Mouse (Mus musculus): ENCODE measurements at regions not wholly inside any gene's neighbourhood (a gene's known extent, or its start where the extent isn't known, plus 50 kb on each side); places are given as distances from the start of the nearest gene placed in this dataset.
"Not testable (repeated sequence)": the region's sequence is repeated elsewhere in the genome, so short reads cannot be mapped to it uniquely, and the experiment has no call there.

DNA sequence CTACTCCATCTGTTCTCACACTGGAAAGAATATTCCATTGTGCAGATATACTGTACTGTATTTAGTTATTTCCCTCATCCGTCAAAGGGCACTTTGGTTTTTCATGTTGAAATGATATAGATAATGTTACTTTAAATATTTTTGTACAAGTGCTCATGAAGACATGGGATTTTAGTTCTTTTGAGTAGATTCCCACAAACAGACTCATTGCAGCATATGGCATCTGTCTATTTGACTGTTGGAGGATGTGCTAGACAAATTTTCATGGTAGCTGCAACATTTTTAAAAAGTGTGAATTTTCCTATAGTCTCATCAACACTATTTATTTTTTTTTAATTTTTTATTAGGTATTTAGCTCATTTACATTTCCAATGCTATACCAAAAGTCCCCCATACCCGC, 502.5 kb downstream of the Hdgfl1 start:
- DNase-seq (ENCODE audit: low spot score in 2 of 2), result no peak

DNA sequence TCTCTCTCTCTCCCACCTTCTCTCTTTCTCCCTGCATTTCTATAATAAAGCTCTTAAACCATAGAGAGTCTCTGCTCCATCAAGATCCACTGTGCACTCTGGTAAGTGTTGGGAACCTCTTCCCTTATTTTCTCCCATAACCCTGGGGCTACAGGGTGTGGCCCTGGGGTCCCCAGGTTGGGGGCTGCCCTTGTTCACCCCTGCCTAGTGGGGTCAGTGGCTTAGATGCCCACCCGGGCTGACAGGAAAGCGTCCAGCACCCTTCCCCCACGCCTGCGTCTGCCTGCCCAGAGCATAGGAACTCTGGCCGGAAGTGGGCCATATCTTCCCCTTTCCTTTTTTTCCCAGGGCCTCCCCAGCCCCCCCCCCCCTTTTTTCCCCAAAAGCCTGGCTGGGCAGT, 534.0 kb downstream of the Hdgfl1 start:
- DNase-seq (ENCODE audit: low spot score in 2 of 2), result no peak

DNA sequence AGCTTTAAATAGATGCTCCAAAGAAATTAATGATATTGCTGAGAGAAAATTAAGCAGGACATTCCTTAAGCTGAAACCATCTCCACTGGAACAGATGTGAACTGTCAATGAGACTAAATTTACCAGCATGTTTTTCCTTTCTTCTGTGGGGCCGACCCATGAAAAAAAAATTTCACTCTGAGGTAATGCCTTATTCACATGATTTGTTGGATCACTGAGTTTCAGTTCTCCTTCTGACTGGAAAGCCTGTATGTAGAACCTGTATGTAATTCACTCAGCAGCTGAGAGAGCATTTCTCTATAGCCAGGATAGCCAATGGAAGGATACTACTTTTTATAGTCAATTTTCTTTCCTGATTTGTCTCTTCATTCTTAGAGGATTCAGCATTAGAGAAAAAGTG, 535.3 kb downstream of the Hdgfl1 start:
- DNase-seq (ENCODE audit: low spot score in 2 of 2), result no peak

- no peak for DNase-seq (ENCODE audit: low spot score in 2 of 2)
Observed at GRCm38 (mm10) chr13:26217299-26217698, 552.7 kb downstream of the Hdgfl1 start.

DNA sequence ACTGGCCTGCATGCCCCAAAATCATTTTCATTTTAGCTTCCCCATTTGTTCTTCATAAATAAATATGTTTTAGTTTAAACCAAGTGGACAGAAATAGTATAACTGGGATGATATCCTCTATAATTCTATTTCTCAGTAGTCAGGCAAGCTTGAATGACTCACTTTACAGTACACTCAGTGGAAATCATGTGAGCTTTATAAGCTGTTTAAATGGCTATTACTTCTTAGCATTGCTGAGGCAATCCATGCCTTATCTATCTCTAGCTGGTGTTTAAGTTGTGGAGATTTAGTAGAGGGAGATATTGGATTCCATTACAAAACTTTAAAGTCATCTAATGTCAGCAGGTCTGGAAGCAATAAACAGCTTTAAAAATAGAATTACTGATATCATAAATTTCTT, 553.4 kb downstream of the Hdgfl1 start:
- DNase-seq (ENCODE audit: low spot score in 2 of 2), result no peak

DNA sequence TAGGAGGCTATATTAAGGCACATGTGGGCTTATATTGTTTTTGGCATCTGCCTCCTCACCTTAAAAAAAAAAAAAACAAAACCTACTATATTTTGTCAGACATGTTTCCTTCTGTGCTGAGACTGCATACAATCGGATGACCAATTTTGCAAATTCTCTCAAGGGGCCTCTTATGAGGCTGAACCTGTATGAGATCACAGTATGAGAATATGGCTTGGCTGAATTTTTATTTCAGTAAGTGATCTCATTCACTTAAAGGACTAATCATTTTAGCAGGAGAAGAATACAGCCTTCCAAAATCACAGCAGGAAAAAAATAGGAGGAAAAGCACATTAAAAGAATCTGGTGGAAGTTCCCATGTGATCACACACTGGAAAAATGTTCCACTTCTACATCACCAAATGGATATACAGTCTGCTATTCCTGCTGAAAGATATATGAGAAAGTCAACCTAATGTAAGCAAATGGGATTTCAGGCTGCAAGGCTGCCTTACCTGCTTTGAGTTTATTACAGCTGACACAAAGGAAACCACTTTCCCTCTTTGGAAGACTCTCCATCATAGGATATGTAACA, 564.3 kb downstream of the Hdgfl1 start:
- DNase-seq (ENCODE audit: low spot score in 2 of 2), result no peak

DNA sequence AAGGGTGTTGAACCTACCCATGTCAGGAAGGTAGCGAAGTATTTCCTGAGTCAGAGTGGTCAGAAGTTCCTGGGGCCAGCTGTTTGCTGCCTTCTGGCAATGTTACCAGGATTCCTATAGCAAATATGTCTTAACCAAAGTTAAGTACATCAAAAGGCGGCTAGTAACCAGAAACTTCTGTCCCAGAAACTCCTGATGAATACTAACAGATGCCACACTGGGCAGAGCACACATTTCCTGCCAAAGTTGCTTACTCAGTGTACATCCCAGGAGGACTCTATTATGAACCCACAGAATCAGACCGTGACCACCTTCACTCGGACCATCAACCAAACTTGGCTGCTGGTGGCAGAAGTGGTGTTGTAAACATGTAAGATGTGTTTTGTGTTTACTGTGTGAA, 575.3 kb downstream of the Hdgfl1 start:
- DNase-seq (ENCODE audit: low spot score in 2 of 2), result no peak

DNA sequence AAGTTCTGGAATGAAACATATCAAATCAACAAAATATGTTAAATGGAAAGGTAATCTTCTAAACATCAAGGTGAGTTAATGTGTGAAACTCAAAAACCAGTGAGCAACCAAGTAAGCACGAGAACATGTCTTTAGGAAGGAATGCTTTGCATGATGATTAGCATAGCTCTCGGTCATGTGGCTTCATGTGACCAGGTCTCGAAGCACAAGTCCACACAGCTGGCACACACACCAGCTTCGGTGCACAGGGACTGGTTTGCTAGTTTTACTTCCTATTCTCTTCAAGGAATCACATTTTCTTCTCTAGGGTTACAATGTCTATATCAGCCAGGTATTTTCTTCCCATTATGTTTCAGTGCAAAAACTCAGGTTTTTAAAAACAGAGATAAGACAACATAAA, 586.1 kb downstream of the Hdgfl1 start:
- no peak for DNase-seq (ENCODE audit: low spot score in 2 of 2)

GRCm38 (mm10) chr13:26171891-26172482, 598.0 kb downstream of the Hdgfl1 start:
- no peak for DNase-seq (ENCODE audit: low spot score in 2 of 2)

DNA sequence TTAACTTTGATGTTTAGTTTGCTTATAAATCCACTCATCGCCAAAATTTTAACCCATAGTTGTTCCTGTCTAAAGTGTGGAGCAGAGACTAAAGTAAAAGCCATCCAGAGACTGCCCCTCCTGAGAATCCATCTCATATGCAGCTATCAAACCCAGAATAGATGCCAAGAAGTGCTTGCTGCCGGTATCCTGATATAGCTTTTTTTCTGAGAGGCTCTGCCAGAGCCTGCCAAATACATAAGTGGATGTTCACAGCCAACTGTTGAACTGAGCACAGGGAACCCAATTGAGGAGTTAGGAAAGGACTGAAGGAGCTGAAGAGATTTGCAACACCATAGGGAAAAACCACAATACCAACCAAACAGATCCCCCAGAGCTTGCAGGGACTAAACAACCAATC, 600.3 kb downstream of the Hdgfl1 start:
- no peak for DNase-seq (ENCODE audit: low spot score in 2 of 2)

DNA sequence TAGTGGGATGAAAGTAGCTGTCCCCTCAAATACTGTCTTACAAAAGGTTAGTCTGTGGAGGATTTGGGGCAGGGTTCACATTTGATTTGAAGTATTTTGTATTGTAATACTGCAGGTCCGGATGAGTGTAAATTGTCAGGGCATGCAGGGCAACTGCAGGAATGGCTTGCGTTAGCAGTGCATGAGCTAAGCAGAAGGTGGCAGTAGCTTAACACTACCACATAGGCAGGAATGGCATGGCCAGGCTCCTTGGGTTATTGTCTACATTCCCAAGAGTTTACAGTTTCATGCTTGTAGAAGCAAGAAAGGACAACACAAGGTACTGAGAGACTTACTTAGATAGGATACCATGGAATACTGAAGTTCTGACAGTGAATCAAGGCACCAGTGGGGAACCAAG, 611.3 kb downstream of the Hdgfl1 start:
- DNase-seq (ENCODE audit: low spot score in 2 of 2), result no peak

DNA sequence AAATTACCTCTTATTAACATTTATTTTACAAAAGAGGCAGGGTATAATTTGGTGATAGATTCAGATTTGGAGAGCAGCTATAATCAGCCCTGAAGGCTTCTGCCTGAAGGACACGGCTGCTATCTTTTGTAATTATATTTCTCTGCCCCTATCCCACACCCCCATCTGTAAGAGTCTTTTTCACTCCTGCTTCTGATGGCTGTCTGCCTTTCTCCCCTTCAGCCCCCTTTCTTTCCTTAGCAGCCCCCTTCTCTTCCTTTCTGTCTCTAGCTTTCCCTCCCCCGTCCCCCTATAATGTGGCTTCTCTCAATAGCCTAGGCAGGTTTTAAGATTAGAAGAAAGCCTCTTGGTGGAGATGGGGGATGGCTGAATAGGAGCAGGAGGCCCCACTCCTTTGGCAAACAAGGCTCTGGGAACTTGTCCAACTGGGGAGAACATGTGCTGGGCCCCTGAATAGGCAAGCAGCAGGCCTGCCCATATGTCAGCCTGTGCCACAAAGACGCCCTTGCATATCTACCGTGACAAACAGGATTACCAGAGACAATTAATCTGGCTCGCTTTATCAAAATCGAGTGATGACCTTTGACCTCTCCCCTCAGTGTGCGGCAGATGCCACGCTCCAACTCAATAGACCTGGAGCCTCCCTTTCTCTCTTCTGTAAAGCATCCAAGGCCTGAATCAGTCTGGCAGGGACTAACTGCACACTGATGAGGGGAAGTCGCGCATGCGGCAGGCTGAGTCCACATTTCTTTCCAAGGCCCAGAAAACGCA, 615.1 kb downstream of the Hdgfl1 start:
- DNase-seq (ENCODE audit: low spot score in 2 of 2), result peak in 1 of 2 experiments; percentile 29

DNA sequence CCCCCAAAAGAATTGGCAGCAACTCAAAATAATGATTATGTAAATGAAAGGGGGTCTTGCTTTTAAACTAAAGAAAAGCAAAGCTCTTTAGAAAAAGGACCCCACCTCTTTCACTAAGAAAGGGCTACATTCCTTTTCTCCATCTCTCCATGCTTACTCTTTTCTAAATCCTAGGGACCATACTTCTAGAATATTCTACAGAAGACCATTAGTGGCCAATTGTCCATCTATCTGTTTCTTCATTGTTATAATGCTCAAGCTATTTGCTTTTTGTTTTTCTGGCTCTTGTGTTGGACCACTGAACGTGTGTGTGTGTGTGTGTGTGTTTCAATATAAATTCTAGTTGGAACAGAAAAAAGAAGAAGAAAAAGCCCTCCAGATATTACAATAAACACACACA, 615.7 kb downstream of the Hdgfl1 start:
- no peak for DNase-seq (ENCODE audit: low spot score in 2 of 2)

GRCm38 (mm10) chr13:26153093-26153492, 616.9 kb downstream of the Hdgfl1 start:
- no peak for DNase-seq (ENCODE audit: low spot score in 2 of 2)

- no peak for DNase-seq (ENCODE audit: low spot score in 2 of 2)
Observed at GRCm38 (mm10) chr13:26150426-26150825, 619.5 kb downstream of the Hdgfl1 start.

- no peak for DNase-seq (ENCODE audit: low spot score in 2 of 2)
Observed at GRCm38 (mm10) chr13:26142811-26143210, 627.2 kb downstream of the Hdgfl1 start.

DNA sequence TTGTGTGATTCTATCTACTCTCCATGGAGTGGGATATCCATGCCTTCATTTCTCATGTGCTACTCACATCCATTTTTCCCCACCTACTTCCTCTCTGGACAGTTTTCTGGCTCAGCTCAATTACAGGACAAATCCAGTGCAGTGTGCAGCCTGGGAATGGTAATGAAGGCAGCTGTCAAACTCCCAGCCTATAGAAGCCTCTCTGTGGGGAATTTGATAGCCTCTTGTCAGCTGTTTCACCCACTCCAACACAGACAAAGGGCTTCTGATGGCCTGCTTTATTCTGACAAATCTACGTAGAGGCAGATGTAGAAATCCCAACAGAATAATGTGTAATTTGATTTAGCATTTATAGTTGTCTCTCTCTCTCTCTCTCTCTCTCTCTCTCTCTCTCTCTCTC, 650.6 kb downstream of the Hdgfl1 start:
- DNase-seq (ENCODE audit: low spot score in 2 of 2), result no peak

GRCm38 (mm10) chr13:26114136-26114535, 655.8 kb downstream of the Hdgfl1 start:
- no peak for DNase-seq (ENCODE audit: low spot score in 2 of 2)

DNA sequence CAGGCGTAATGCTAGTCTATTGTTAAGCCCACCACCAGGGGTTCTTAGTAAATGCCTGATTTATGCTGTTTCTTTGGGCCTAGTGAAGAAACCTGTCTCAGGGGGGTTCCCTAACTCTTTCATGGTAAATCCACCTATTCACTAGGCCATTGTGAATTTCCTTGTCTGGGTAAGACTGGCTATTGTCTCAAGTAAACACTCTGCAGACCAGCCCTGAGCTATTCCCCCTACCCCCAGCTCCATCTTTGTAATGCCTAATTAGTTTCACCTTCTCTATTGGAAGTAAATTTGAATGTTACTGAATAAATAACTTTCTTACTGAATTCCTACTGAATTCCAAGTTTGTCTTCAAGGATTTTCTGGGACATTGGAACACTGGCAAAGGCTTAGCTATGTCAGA, 656.2 kb downstream of the Hdgfl1 start:
- DNase-seq (ENCODE audit: low spot score in 2 of 2), result not testable (repeated sequence)

DNA sequence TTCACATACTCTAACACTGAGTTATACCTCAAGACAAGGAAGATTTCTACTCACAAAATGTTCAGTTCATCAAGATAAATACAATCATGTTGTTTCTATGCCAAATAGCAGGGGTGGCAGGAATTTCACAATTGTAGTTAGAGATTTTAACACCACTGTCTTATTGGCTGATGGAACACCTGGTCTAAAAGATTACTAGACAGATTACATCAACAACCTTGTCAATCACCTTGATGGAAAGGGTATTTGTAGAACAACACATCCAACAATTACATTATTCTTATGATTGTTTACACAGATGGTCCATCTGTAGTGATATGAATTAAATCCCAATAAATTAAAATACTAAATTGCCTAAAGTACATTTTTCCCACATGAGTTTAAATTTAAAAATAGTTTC, 657.4 kb downstream of the Hdgfl1 start:
- DNase-seq (ENCODE audit: low spot score in 2 of 2), result no peak

- no peak for DNase-seq (ENCODE audit: low spot score in 2 of 2)
Observed at GRCm38 (mm10) chr13:26109013-26109412, 661.0 kb downstream of the Hdgfl1 start.

DNA sequence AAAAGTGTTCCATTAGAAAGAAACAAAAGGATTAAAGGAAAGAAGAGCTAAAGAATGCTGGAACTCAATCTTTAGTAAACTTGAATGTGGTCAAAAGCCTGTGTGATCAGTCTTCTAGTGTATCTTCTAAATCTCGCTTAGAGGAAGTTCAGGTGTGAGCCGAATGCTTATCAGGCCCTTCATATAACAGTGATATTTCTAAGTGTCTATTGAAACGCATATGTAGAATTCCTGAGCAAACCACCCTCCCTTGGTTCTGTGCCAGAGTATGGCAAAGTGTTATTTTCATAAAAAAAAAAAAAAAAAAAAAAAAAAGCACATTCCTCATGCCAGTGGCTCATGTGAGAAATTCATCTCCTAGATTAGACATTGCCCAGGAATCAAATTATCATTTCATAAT, 681.2 kb downstream of the Hdgfl1 start:
- no peak for DNase-seq (ENCODE audit: low spot score in 2 of 2)

DNA sequence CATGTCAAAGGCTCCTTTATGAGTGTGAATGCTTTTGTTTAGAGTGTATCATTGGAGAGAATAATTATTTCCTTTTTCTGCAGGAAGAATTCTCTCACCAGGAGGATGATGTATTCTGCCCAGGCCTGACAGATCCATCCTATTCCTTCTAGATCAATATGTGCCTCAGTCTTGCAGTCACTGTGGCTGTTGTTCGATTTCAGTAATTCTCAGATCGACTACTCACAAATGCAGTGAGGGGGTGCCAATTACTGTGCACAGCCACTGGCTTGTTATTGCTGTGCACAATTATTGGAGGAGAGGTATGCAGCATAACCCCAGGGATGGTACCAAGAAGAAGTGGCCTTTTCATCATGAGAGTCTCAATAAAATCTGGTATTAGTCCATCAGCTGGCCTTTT, 689.2 kb downstream of the Hdgfl1 start:
- DNase-seq (ENCODE audit: low spot score in 2 of 2), result no peak

Measured in urinary bladder, postnatal 4 days (tissue).